Mouse (Mus musculus) kidney, adult 11 months (tissue): Measurements from ENCODE around the gene Asah2.

Experiments
- DNase-seq: peaks from one replicate; pipeline ENCODE4 v3.0.0; 2022

Gene Asah2

GRCm38 (mm10) chr19:31971405-31971804 lies 136.6 kb downstream of the Asah2 start:
- no peak for DNase-seq

- DNase-seq = no peak
These were observed 140.0 kb downstream of the Asah2 start for GRCm38 (mm10) chr19:31967933-31968532.

GRCm38 (mm10) chr19:31963147-31963546 lies 144.9 kb downstream of the Asah2 start:
- no peak for DNase-seq

DNA sequence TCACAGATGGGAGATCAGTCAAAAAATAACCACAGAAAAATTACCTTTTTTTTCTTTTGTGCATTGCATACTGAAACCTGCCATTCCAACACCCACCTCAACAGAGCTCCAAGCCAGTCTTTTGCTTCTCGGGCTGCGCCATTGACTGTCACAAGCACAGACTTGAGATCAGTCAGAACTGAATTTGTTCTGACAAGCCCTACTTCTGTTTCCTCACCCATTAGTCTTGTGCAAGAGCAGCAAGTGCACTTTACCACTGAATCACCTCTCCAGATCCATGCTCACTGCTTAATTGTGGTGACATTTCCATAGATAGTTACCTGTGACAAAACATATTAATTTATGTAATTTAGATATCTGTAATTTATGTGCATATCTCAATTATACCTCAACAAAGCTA lies 147.6 kb downstream of the Asah2 start:
- DNase-seq = no peak

- DNase-seq = no peak
These were observed 151.7 kb downstream of the Asah2 start for GRCm38 (mm10) chr19:31956359-31956758.

- DNase-seq = no peak
These were observed 153.3 kb downstream of the Asah2 start for GRCm38 (mm10) chr19:31954696-31955095.

- DNase-seq = no peak
These were observed 153.7 kb downstream of the Asah2 start for GRCm38 (mm10) chr19:31954267-31954666.

- no peak for DNase-seq
These were observed 154.2 kb downstream of the Asah2 start for GRCm38 (mm10) chr19:31953799-31954198.

GRCm38 (mm10) chr19:31950793-31951489 lies 157.1 kb downstream of the Asah2 start:
- no peak for DNase-seq
